Mouse (Mus musculus): ENCODE measurements around the gene Mtrex.

Gene Mtrex

DNA sequence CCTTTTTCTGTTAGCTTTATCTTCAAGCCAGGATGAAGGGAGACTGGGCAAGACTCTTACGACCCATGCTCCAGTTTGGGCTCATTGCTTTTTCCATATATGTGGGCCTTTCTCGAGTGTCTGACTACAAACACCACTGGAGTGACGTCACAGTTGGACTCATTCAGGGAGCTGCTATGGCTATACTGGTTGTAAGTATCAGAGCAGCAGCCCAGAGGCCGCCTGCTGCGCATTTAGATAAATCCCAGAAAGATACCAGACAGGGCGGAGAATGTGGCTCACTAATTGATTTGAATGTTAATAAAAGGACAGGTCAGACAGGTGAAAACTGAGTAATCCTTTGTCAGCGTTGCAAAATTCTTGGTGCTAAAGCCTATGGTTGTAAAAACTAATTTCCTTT, 60.4 kb downstream of the Mtrex start:
- no peak for DNase-seq

DNA sequence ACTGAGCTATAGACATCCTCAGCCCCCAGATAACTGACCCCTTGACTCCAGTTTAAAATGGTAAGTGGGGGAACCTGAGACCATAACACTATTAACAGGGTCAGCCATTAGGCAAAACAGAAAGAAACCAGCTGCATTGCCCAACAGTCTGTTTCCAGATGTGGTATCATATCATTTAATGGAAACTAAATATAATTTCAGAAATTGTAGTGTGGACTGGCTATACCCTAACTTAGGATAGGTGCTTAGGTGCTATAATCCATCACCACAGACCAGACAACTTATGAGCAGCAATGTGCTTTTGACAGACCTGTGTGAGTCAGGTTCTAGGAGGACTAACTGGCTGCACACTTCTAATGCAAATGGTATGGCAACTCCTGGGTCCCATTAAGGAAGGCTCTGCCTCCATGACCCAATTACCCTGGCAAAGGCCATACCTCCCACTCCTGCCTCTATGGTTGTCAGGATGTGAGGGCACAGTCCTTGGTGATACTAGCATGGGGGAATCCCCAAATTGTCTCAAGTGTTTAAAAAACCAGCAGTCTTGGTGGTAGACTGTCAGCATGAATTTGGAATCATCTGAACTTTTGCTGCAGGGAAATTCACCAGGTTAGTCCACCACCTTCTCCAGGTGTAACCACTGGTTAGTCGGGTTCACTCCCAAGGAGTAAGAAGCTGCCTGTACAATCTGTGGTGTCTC, 64.1 kb downstream of the Mtrex start:
- DNase-seq = no peak

DNA sequence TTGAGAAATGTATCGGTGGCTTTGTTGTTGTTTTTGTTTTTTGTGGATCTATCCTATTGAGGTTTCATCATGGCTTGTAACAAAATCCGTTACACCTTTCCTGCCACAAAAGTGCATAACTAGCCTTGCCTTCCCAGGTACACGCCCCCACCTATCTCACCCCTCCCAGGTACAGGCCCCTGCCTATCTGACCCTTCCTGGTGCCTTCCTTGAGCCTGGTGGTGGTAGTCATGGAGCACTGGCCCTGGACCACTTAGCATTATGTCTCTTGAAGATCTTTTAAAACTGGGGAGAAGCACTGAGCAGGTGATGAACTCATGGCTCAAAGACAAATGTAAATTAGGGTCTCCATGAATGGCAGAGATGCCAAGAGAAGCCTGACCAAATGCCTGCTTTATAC, 64.9 kb downstream of the Mtrex start:
- DNase-seq = no peak

DNA sequence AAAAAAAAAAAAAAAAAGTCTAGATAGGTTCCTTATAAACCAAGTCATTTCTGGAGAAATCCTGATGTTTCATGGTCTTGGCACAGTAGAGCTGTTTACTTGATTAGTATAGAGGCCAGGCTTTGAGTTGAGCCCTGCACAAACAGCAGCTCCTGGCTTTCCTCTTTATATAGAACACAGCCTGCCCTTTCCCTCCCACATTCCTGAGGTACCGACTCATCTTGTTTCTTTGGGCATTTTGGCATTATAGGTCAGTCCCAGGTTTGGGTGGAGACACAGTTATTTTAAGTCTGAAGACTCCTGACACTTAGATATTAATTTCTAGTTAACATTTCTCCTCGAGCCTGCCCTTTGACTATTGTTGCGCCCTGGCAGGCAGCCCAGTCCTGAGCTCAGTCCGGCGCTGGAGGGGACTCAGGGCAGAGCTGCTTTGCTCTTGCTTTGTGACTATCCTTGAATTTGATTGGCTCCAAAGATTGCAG, 65.3 kb downstream of the Mtrex start:
- no peak for DNase-seq

DNA sequence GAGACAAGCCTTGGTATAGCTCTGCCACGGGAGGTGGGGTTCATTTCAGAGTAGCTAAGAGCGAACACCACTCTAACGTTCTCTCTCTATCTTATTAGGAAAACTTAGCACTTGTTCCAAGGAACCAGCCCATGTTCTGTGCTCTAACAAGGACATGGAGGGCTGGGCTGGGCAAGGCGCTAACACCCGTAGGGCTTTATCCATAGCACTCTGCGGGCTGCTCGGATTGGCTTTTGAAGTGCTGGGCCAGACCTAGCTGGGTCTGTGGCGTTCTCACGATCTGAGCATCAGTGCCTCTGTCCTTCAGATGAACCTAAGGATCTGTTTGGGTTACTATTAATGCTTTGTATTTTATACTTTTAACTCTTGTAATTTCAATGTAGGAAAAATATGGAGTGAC, 66.3 kb downstream of the Mtrex start:
- DNase-seq = no peak

DNA sequence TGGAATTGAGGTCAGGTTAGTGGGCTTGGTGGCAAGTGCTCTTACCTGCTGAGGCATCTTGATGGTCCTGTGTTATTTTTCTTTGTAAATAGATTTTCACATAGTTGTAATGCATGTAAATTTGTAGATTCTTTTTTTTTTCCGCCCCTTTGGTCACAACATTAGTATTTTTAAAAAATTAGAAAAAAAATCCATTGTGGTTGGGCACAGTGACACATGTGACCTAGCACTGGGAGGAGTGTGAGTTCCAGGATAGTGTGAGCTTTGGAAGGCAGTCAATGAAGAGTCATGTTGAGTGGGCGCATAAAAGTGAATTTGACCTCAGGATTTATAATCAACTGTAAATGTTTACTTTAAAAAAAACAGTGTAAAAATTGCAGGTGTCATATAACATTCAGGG, 66.8 kb downstream of the Mtrex start:
- no peak for DNase-seq

DNA sequence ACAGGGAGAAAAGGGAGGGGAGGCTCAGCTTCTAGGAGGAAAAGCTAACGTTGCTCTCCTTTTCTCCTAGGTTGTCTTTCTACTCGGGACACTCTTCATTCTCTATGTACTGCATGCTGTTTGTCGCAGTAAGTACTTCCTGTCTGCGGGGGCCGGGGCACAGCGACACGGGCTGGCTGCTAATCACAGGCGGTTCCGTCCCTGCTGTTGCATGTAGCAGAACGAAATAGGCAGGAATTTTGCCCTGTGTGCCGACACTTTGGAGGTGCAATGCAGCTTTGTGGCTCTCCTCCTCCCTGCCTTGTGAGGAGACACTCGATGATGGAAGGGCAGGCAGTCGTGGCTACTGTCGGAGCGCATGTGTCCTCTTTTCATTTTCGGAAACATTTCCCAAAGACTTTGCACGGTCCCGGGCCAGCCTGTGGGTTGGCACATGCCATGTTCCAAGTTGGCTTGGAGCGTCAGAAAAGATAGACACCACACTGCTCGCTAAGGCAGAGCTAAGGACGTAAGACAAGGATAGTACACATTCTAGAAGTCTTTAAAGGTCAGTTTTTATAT, 67.5 kb downstream of the Mtrex start:
- no peak for DNase-seq

DNA sequence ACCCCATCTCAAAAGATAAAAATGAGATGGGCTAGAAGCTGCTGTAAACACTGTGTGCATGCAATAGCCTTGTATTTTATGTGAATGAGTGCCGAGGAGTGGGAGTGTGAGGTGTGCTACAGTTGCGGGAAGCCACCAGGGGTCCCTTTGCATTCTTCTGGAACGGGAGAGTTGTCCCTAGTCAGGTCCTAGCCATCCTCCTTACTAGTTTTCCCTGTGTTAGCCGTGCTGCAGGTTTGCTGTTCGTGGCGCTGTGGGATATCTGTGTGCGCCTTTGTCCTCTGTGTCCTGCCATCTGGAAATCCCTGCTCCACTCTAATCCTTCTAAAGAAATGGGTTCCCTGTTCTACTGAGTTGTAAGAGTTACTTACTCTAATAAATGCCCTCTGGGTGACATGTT, 69.3 kb downstream of the Mtrex start:
- DNase-seq = no peak

DNA sequence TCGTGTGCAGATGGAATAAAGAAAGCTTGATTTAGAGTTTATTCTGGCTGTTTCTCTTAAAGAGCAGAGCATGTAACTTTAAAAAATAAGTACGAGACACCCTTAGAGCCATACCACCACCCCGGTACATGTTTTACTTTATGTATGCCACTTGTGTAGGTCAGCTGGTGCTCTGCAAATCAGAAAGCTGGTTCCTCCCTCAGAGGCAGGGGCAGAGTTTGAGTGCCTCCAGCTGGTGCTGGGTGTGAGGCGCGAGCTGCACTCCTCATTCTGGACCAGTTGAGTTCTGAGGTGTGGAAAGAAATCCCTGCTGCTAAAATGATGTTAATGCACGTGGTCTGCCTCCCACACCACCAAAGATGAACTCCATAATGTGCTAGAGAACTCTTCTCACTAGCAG, 72.8 kb downstream of the Mtrex start:
- no peak for DNase-seq

DNA sequence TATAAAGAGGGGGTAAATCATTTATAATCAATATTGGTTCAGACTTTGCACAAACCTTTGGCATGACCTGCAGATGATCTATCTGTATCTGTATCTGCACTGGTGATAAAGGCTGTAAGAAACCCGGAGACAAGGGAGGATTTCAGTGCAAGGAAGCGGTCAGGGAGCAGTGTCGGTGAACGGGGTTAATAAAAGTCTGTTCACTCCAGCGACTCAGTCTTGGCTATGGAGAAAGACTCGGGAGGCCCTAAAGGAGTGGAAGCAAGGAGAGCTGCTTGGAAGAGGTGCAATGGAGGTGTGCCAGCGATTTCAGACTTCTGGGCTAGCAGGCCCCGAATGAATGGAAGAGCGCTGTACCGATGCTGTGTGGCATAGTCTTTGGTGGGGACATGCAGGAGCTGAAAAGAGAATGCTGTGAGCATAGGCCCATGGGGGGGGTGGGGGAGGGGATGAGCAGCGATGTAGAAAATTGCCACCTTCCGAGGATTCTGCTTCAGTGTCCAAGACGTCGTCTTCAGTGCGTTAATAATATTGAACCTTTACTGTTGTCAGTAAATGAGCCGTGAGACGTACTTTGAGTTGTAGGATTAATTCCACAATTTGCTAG, 73.4 kb downstream of the Mtrex start:
- DNase-seq = no peak

DNA sequence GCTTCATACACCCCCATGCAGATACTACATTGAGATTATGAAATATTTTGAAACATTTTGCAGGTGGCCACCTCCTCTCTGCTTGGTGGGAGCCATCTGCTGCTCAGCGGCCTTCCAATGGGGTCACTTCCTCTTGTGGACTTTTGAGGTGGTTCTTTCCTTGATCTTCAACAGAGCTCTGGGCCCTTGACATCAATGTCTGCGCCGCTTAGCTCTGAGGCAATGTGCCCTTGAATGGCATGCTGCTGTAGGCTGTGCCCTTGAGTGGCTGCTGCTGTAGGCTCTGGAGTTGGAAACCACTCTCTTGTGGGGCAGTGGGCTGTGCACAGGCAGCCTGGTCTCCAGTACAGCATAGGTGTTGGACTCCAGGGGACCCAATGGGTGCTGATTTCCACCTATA, 81.3 kb downstream of the Mtrex start:
- no peak for DNase-seq

DNA sequence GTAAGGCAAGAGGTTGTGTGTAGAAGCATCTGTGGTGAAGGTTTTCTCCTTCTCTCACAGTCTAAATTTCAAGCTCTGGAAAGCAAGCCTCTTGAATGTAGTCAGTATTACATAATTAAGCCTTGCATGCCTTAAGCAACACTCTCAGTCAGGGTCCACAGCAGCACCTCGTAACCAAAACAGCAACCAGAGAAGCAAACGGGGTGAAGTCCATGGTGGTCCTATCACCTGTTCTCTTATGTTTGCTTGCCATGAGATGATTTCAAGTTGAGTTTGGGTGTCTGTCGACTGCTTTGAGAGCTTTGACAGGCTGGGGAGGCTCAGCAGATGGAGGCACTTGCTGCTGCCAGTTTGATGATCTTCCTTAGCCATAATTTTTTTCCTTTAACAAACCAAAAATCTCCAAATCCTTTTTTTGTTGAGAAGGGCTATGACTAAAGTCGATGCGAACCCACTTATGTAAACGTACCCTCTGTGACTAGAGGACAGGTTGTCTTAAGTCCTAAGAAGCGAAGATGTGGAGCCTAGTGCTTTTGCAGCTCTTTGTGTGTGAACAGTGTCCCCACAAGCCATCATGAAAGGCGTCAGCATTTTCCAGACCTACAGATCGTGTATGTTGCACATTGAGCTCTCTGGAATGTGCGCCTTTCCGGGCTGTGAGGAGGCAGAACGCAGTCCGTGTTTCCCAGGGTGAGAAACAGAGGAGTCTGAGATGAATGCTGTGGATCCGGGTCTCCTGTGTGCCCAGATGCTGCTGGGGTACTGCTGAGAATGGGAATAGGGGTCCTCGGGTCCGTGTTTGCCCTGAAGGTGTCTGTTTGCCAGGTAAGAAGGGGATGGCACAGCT, 86.7 kb downstream of the Mtrex start:
- DNase-seq = no peak

DNA sequence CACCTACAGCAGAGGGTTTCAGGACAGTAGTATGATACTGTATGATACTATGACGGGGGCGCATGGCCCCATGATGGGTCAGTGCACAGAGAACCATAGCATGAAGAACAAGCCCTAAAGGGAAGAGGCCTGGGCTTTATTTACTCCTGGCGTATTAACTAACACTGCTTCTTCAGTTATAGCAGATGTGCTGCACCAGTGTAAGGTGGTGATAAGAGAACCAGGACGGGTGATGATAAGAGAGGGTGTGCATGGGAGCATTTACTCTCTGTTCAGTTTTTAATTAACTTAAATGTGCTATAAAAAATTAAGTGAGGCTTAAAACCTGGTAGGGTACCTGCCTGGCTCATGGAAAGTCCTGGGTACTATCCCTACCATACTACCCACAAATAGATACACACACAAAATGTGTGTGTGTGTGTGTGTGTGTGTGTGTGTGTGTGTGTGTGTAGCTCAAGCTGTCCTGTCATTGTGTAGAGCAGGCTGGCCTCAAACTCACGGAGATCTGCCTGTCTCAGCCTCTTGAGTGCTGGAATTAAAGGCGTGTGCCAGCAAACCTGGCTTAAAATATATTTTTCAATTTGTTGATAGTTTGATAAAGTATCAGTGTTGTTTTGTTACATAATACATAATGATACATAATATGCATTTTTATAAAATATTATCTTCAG, 88.5 kb downstream of the Mtrex start:
- no peak for DNase-seq

DNA sequence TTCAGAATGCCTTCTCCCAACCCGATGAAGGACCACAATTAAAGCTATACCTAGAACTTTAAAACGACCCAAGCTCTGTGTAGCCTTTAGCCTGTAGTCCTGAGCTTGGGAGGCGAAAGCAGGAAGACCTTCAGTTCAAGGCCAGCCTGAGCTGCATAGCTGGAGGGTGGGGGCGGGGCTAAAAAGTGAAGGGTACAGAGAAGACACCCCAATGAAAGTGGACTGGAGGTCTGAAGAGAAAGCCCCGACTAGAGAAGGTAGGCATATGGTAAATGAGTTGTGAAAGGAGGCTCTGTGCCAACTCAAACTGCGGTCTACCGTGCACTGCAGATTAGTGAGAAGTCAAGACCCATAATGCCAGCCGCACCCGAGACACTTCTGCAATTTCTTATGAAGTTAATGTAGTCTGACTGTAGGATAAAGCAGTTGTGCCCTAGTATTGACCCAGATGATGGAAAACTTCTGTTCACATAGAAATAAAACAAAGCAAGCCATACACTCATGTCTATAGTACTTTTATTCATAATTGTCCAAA, 89.5 kb downstream of the Mtrex start:
- no peak for DNase-seq

DNA sequence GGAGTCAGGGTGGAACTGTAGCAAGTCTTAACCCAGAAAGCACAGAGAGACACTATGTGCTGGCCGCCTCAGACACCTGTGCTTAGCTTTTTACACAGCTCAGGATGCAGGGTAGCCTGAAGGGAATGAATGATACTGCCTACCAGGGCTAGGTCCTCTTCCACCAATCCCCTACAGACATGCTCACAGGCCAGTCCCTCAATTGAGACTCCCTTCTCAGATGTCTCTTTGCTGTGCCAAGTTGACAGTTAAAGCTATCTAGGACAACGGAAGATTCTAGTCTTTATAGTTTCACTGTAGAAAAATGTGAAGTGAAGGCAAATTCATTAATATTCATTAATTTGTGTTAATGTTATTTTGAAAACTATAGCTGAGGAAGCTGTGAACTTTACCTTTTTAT, 90.2 kb downstream of the Mtrex start:
- no peak for DNase-seq

DNA sequence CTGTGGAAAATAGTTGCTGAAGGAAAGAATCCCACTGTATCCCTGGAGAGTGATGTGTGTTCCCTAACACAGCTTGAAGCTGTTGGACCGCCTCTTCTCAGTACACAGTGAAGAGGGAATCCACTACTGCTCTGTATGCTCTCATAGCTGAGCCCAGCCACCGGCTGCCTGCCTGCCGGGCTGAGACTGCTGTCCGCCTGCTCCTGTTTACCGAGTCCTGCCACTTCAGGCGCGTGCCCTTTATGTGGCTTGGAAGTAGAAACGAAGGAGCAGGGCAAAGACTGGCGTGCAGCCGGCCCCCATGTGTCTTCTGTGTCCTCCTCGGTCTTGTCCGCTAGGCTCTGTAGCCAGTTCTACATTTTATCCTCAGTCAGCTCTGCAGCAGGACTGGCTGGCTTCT, 92.1 kb downstream of the Mtrex start:
- peak; percentile 30 to 37 for DNase-seq

DNA sequence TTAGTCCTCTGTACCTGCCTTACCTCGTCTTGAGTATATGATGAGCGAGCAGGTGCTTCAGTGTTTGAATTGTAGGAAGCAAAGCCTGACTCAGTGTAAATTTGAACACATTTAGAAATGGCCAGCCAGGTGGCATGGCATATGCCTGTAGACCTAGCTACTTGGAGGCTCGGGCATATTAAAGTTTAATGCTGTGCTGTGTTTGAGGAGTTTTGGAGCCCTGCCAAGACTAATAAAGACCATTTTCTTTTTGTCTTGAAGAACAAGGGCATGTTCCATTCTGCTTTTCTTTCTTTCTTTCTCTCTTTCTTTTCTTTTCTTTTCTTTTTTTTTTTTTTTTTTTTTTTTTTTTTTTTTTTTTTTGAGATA, 93.3 kb downstream of the Mtrex start:
- DNase-seq = peak; percentile 17 to 22

DNA sequence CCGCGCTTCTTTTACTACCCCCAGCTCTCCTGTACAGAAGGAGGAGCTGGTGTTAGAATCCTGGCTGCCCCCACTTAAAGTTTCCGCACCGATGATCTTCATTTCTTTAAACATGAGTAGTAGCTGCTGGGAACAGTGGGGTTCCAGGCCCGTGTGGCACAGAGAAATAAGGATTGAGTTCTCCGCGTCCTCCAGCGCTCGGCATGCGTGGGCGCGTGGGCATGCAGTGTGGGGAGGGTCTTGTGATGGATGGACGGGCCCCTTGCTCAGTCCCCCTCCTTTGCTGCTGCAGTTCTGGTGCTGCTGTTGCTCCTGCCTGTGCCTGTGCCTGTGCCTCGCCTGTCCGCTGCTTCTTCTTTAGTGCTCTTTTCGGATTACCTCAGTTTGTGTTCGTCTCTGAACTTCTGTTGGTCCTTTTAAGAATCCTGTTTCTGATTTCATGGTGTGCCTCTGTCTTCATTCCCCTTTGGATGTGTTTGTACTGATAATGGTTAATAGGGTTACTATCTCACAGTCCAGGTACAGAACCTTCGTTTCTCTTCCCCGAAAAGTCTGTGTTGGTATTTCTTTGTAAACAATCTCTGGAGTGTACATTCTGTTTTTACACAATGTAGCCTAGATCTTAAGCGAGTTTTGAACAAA, 93.8 kb downstream of the Mtrex start:
- DNase-seq = peak in 1 of 2 experiments; percentile 21

DNA sequence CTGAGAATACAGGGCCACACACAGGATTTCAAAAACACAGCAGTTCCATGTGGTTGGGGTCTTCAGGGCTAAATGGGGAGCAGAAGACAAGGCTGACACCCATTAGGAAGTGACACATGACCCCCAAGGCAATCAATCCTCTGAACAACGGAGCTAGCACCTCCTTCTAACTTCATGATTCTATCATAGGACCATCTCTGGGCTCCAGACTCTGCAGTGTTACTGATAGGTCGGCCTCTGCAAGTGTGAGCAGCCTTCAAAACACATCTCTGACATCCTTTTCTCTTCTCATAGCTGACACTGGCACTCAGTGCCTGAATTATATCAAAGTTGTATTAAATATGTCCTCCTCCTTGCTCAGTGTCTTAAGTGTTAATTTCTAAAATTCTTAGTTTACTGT, 94.6 kb downstream of the Mtrex start:
- DNase-seq = no peak

DNA sequence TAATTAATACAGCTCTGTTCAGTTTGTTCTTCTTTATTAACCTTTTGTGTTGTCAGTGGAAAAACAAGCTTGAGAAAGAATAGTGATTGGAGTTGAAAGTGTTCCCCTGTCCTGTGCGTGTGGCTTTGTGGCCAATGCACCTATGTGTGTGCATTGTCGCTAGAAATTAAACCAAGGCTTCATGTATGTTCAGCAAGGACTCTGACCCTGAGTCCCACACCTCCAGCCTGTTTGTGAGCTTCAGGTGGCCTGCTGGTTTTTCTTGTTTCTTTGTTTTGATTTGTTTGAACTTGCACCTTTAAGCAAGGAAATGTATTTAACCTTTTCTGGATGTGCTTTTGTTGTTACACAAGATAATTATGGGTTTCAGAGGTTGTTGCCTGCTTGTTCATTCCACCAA, 97.6 kb downstream of the Mtrex start:
- DNase-seq = no peak

DNA sequence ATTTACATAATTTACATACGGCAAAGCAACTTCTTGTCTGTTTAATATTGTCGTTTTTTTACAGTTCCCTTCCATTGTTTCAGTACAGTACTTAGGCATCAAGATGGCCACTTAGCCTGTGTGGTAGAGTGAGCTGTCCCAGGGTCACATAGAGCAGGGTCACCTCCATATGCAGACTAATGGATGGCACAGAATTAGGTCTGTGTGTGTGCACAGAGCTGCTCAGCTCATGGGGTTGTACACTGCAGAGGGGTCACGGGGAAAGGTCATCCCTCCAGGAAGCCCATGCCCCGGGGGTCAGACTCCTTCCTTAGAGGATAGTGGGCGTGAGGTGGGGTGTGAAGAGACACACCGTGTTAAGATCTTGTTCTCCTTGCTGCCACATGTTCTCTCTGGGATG, 101.7 kb downstream of the Mtrex start:
- no peak for DNase-seq

DNA sequence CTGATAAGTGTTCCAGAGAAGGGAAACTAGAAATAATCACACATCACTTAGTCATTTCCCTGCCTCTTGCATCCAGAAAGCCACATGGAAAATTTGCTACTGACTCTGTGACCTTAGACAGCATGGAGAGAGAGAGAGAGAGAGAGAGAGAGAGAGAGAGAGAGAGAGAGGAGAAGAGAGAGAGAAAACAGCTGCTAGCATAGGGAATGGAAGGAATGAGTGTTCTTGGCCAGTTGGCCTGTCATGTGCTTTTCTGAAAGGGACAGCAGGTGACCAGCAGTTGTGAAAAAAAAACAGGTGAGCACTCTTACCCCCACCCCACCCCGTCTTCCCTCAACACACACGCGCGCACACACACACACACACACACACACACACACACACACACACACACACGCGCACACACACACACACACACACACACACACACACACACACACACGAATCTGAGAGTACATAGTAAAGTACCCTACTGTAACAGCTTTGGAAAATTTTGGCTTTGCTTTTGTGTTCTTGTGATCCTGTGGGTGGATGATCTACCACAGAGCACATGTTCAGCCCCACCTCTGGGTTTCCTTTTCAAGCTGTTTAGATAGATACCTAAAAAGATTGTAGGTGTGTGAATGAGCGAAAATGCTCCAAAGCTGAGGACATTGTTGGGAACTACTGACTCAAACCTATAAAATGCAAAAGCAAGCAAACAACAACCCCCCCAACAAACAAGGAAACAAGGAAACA, 103.1 kb downstream of the Mtrex start:
- no peak for DNase-seq

All from cerebellum, postnatal 36 days (tissue).